Mouse (Mus musculus): ENCODE data around the gene Adgrl2. TPM values are rescaled to one million over a fixed set of nuclear protein-coding genes. Genes with fewer than 3 reads are reported as not detected.

The Adgrl2 gene
- total RNA-seq, 2 experiments from 2014 or later, result 13.2 to 13.3 TPM

- DNase-seq, result no peak
Measured at GRCm38 (mm10) chr3:148885184-148885583, 105.2 kb downstream of the Adgrl2 start.

GRCm38 (mm10) chr3:148881431-148881830, 108.9 kb downstream of the Adgrl2 start:
- DNase-seq, result no peak

GRCm38 (mm10) chr3:148872563-148872962, 117.8 kb downstream of the Adgrl2 start:
- DNase-seq, result no peak

GRCm38 (mm10) chr3:148871792-148872464, 118.4 kb downstream of the Adgrl2 start:
- no peak for DNase-seq

GRCm38 (mm10) chr3:148867618-148868017, 122.7 kb downstream of the Adgrl2 start:
- DNase-seq, result no peak

- DNase-seq, result no peak
Measured at GRCm38 (mm10) chr3:148866633-148867032, 123.7 kb downstream of the Adgrl2 start.

- DNase-seq, result no peak
Measured at GRCm38 (mm10) chr3:148866053-148866452, 124.3 kb downstream of the Adgrl2 start.

- DNase-seq, result no peak
Measured at GRCm38 (mm10) chr3:148865234-148865633, 125.1 kb downstream of the Adgrl2 start.

GRCm38 (mm10) chr3:148861860-148862259, 128.5 kb downstream of the Adgrl2 start:
- no peak for DNase-seq

- no peak for DNase-seq
Measured at GRCm38 (mm10) chr3:148854306-148854910, 135.9 kb downstream of the Adgrl2 start.

- no peak for DNase-seq
Measured at GRCm38 (mm10) chr3:148853372-148853771, 137.0 kb downstream of the Adgrl2 start.

- no peak for DNase-seq
Measured at GRCm38 (mm10) chr3:148852556-148852955, 137.8 kb downstream of the Adgrl2 start.

GRCm38 (mm10) chr3:148850821-148851220, 139.5 kb downstream of the Adgrl2 start:
- DNase-seq, result no peak

- DNase-seq, result no peak
Measured at GRCm38 (mm10) chr3:148848366-148848765, 142.0 kb downstream of the Adgrl2 start.

- DNase-seq, result no peak
Measured at GRCm38 (mm10) chr3:148844182-148844581, 146.2 kb downstream of the Adgrl2 start.

GRCm38 (mm10) chr3:148842533-148842932, 147.8 kb downstream of the Adgrl2 start:
- no peak for DNase-seq

- no peak for DNase-seq
Measured at GRCm38 (mm10) chr3:148838835-148839296, 151.5 kb downstream of the Adgrl2 start.

GRCm38 (mm10) chr3:148838095-148838834, 152.1 kb downstream of the Adgrl2 start:
- DNase-seq, result no peak

GRCm38 (mm10) chr3:148835136-148835535, 155.2 kb downstream of the Adgrl2 start:
- DNase-seq, result no peak

- DNase-seq, result no peak
Measured at GRCm38 (mm10) chr3:148833070-148833769, 157.1 kb downstream of the Adgrl2 start.

- no peak for DNase-seq
Measured at GRCm38 (mm10) chr3:148832001-148832400, 158.4 kb downstream of the Adgrl2 start.

GRCm38 (mm10) chr3:148828519-148828918, 161.8 kb downstream of the Adgrl2 start:
- no peak for DNase-seq

All from gastrocnemius, postnatal 25 days (tissue).